Mouse (Mus musculus) heart, postnatal 25 days (tissue): ENCODE results near the gene Gm21988. TPM values are rescaled to one million over a fixed set of nuclear protein-coding genes. Genes with fewer than 3 reads are reported as not detected.

Source experiments
- DNase-seq: peaks from one replicate; pipeline ENCODE4 v3.0.0; 2022; ENCODE audit warnings: low spot score
- intact Hi-C: fragments of 180-260 bp; cut with DNase I; formaldehyde crosslinking; loops from one replicate; pipeline ENCODE4 v1.15.1; 2025
- microRNA-seq: library from miRNA; unstranded; fragments of <30 nt; microRNA quantifications from one replicate; pipeline ENCODE4 v1.2.0, GENCODE M21; 2022
- total RNA-seq, 2 experiments: library from RNA; stranded (reverse); gene quantifications; 2 replicates each; pipeline ENCODE4 v1.2.3; 2021

Gm21988 gene
- total RNA-seq, 2 experiments from 2014 or later: 2.1 to 2.3 TPM

DNA sequence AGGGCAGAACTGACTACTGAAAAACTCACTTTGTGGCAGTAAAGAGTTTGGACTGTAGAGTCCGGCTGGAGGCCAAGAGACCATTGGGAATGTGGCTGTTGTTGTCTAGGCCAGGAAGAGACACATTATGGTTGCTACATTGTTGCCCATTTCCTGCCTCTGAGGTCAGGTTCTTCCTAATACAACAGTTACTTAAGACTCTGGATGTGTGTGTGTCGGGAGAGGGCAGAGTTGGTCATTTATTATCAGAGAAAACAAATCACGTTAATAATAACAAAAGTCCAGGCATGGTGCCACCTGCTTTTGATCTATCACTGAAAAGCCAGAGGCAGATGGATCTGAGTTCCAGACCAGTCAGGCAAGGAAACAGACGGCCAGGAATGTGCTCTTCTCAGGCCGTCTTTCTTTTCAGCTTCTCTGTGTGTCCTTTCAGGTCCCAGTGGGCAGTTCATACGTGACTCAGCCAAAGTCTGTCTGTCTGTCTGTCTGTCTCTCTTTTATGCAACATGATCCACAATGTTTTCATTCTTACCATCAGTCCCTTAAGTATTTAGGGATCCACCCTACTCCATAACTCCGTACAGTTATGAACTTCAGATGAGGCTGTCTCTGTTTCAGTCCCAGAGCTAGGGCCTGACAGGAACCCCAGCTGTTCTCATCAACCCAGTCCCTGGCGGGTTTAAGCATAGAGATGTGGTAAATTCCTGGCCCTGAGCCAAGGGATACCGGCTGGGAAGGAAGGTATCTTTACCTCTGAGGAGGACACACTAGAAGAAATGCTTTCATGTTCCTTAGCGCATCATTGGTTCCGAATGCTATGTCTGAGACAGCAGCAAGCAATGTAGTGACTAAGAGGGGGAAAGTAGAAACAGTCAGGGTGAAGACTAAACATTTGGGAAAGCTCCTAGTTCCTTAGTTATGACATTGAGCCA is 46.0 kb downstream of the Gm21988 start:
- intact Hi-C loops: no loop called here
- no peak for DNase-seq

DNA sequence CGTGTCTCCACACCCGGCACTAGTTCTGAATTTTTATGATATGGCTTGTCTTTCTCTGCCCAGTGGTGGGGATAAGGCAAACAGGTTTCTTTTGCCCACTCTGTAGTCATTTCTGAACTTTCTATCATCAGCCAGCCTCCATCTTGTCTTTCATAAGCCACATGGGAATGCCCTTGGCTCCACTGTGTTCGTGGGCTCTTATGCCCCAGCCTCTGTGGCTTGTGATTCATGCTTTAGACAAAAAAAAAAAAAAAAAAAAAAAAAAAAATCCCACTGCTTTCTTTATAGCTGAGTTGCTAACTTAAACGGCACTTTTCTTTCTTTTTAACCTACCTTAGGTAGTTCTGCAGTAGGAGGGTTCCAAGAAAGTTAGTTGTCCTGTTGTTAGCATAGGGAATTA is 47.5 kb downstream of the Gm21988 start:
- intact Hi-C loops: no loop called here
- no peak for DNase-seq

DNA sequence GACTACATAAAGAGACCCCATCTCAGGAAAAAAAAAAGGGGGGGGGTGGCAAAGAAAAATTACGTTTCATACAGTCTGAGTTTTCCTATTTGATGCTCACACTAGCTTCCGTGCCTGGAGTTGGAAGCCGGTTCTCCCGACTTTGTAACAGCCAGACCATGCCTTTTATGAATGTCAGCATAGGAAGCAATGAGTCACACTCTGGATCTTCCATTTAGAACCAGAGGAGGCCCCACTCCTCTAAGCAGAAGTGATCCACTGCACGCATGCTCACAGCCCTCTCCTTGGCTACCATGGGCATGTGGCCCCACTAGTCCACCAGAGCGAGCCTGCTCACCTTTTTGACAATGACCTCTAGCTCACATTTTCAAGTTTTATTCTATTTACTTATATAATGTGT is 48.4 kb downstream of the Gm21988 start:
- intact Hi-C loops: no loop called here
- DNase-seq: no peak

DNA sequence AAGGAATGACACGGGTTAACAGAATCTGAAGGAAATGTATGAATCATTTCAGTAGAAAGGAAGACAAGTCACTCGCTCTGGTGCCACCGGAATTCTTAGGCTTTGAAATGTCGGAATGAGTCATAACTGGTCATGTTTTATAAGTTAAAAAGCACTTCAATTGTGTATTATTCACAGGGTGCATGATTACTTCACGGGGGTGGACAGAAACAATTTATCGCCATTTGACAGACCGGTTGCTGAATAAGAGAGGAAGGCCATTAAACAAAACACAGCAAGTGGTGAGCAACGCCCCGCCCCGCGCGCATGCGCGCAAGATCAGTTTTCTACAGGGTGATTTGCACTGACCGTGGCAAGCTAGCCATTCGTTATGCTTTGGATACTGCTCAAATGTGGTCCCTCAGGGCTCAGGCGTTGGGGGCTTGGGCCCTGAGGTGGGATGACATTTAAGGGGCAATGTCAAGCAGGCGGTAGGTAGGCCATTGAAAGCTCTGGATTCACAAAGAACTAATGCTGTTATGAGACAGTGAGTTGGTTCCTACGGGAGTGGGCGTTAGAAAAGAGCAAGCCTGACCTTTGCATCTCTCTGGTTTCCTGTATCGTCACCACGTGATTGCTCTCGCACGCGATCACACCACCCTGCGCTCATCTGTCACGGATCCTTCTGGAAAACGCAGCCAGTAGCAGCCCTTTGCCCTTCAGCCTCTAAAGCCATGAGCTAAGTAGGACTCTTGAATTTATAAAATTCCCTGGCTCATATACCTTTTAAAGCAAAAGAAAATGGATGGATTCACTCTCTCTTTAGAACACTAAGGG is 50.1 kb downstream of the Gm21988 start:
- no peak for DNase-seq
- intact Hi-C loops: no loop called here

Small RNAs within 50 kb of the gene (microRNA-seq; reads per million reads assigned to microRNA genes)
- gene Mir195a (2,067 reads per million, percentile 84 among the genes with 10 or more reads in this experiment), gene Mir497 (not detected), gene Mir497b (not detected)

Other genes starting within 250 kb of the Gm21988 start
- 100 to 1,000 TPM; 274 to 291 TPM for gene Gabarap, start 248.7 kb downstream of the Gm21988 start, total RNA-seq
- gene Phf23, start 244.1 kb downstream of the Gm21988 start, total RNA-seq: 10 to 100 TPM; 22.6 to 25.3 TPM
- 1 to 10 TPM; 3.9 to 5.2 TPM for gene Dvl2, start 239.2 kb downstream of the Gm21988 start, total RNA-seq
- gene Acadvl, start 224.4 kb downstream of the Gm21988 start, total RNA-seq: 1,000 to 10,000 TPM; 1,206 to 1,290 TPM
- gene Dlg4, start 222.9 kb downstream of the Gm21988 start, total RNA-seq: 1 to 10 TPM; 6.6 to 8.1 TPM
- gene Asgr1, start 185.7 kb downstream of the Gm21988 start, total RNA-seq: not detected
- gene Asgr2, start 147.2 kb downstream of the Gm21988 start, total RNA-seq: not detected
- gene Mgl2, start 109.5 kb downstream of the Gm21988 start, total RNA-seq: 1 to 10 TPM; 4.3 to 4.4 TPM
- 1 to 10 TPM; 2.0 to 2.3 TPM for gene Clec10a, start 83.6 kb downstream of the Gm21988 start, total RNA-seq
- under 1 TPM in 1 of 2 experiments, not detected in 1; 0.45 TPM for gene Slc16a11, start 27.1 kb downstream of the Gm21988 start, total RNA-seq
- 1 to 10 TPM; 4.2 to 4.8 TPM for gene Slc16a13, start 18.8 kb downstream of the Gm21988 start, total RNA-seq
- 10 to 100 TPM; 20.0 to 22.3 TPM for gene Bcl6b, start 10.0 kb downstream of the Gm21988 start, total RNA-seq
- 10 to 100 TPM; 31.4 to 36.7 TPM for gene 0610010K14Rik, start 1.9 kb downstream of the Gm21988 start, total RNA-seq
- gene Rnasek, start within 50 bp of the Gm21988 start, total RNA-seq: 100 to 1,000 TPM in 1 of 2 experiments, 10 to 100 TPM in 1; 87.9 to 103 TPM
- 1 to 10 TPM; 3.1 to 3.7 TPM for gene Alox12, start 15.5 kb upstream of the Gm21988 start, total RNA-seq
- under 1 TPM in 1 of 2 experiments, not detected in 1; 0.14 TPM for gene Alox12e, start 82.8 kb upstream of the Gm21988 start, total RNA-seq
- 1 to 10 TPM; 4.8 to 5.4 TPM for gene Alox15, start 112.2 kb upstream of the Gm21988 start, total RNA-seq
- gene Pelp1, start 170.2 kb upstream of the Gm21988 start, total RNA-seq: 10 to 100 TPM; 17.9 to 21.1 TPM
- gene Arrb2, start 192.8 kb upstream of the Gm21988 start, total RNA-seq: 10 to 100 TPM in 1 of 2 experiments, 1 to 10 TPM in 1; 9.0 to 11.6 TPM
- 1 to 10 TPM; 7.5 to 8.2 TPM for gene Med11, start 212.1 kb upstream of the Gm21988 start, total RNA-seq
- gene Zmynd15, start 219.6 kb upstream of the Gm21988 start, total RNA-seq: 1 to 10 TPM; 2.3 to 2.7 TPM
- gene Cxcl16, start 220.2 kb upstream of the Gm21988 start, total RNA-seq: 1 to 10 TPM; 8.4 to 9.4 TPM